Mouse (Mus musculus) small intestine, adult 2 months (tissue): ENCODE data around the gene Fnip2.

Experiments
- CTCF ChIP-seq: fragments of 200-500 bp; IDR thresholded peaks from 2 replicates; pipeline ENCODE4 v1.5.1; 2012; ENCODE audit warnings: low read depth, mild to moderate bottlenecking, control low read depth, inconsistent platforms, low read length, moderate library complexity, mixed read lengths; ENCODE audit not compliant: insufficient replicate concordance, insufficient read length; ENCODE audit errors: extremely low read depth
- POLR2A ChIP-seq: fragments of 200-500 bp; IDR thresholded peaks from 2 replicates; pipeline ENCODE4 v1.6.1; 2012; ENCODE audit warnings: low read depth, mild to moderate bottlenecking, control low read depth, inconsistent platforms, low read length, moderate library complexity

DNA sequence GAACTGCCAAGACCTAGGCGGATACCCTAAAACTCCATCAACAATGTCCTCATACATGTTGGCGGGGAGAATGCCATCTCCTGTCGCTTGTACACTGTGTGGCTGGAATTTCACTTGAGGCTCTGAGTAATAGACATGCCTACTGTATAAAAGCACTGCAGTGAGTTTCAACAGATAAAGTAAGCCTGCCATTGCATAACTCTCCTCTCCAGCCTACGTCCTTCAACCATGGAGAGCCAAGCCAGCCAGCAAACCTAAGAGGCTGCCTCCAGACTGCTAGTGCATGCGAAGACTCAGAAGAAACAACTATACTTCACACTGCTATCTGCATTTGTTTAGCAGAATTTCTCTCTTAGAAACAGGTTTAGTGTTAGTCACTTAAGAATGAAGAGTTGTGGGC lies 95.2 kb downstream of the Fnip2 start:
- TF ChIP-seq CTCF (no peak), POLR2A (no peak)
